10 mouse cellular contexts compared by ENCODE assay signal in the genomic region with DNA sequence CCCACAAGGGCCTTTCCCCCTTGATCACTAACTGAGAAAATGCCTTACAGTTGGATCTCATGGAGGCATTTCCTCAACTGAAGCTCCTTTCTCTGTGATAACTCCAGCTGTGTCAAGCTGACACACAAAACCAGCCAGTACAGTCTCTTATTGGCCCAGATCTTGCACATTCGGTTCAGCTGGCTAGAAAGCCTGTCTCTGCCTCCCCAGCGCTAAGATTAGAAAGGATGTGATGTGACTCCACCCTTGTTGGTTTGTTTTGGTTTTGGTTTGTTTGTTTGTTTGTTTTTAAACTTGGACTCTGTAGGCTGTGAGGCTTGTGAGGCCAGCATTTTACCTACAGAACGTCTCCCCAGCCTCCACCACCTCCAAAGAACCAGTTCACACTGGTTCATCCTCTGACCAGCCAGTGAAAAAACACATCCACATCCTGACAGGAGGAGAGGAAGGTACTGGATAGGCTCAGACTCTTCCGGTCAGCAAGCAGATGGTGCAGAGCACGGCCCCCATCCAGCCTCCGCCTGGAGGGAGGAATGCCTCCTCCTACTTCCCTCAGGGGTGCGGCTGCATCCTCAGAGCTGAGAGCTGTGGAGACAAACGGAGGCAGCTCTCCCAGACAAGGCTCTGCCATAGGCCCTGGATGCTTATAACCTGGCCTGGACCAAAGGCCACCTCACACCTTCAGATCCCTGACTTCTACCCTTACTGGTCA. TPM values are rescaled to one million over a fixed set of nuclear protein-coding genes. Genes with fewer than 3 reads are reported as not detected.
A peak's percentile ranks its signal among the peaks of the same experiment; 100 is the strongest.
DNase-seq lines count a peak whose midpoint lies in the region; ATAC-seq and TF ChIP-seq lines count a peak whose summit lies in the region.
"Had no signal": no experiment of that assay in that cellular context is flagged by ENCODE, and none has a peak within 500 bp of the region (broad histone marks: within the 10 kb centered on the region; RNA-seq: fewer than 3 reads in every experiment).

No protein-coding gene starts in this region.

- no peak for TF ChIP-seq POLR2A in ES-Bruce4 (IDR thresholded peaks at IDR 0.05; ENCODE audit: insufficient read depth, low read length)
- peak; percentile 68; the same call in 1 of the 2 replicates for TF ChIP-seq POLR2A in heart, adult 2 months (IDR thresholded peaks at IDR 0.05; ENCODE audit: insufficient read depth, low read depth, low read length)

- no peak for TF ChIP-seq CTCF in ES-Bruce4 (IDR thresholded peaks at IDR 0.05; ENCODE audit: low read depth, low read length)
- peak; percentile 47 for TF ChIP-seq CTCF in heart, adult 2 months (IDR thresholded peaks at IDR 0.05)
- peak; percentile 17 for TF ChIP-seq CTCF in stomach, postnatal 0 days (IDR thresholded peaks at IDR 0.05; ENCODE audit: low read depth)

- H3K27ac ChIP-seq in ES-Bruce4 (ENCODE audit: insufficient read depth, low read length), result peak overlapping the region; percentile 32; the same call in 1 of the 2 replicates
- peak overlapping the region; percentile 65 for H3K27ac ChIP-seq in heart, adult 2 months
- H3K27ac ChIP-seq in kidney, embryonic 16.5 days (ENCODE audit: low read length), result peak overlapping the region; percentile 61; the same call in 1 of the 2 replicates
- peak overlapping the region; percentile 13; the same call in 1 of the 2 replicates for H3K27ac ChIP-seq in stomach, postnatal 0 days (replicated peaks)
- H3K27ac ChIP-seq: midbrain, embryonic 12.5 days had no signal

- DNase-seq in 416B (ENCODE audit: low read depth), result peak; percentile 77
- peak; percentile 51 to 71 for DNase-seq in heart, adult 2 months
- no peak for DNase-seq in stomach, postnatal 0 days (ENCODE audit: low spot score)
- DNase-seq in thymus, postnatal 14 days, result no peak
- DNase-seq in ovary, postnatal 36 days (ENCODE audit: low spot score), result no peak

- H3K4me1 ChIP-seq in ES-Bruce4 (ENCODE audit: control insufficient read depth, insufficient read depth, low read length), result peaks cover 7% of the 10 kb centered on the region
- H3K4me1 ChIP-seq in heart, adult 2 months (ENCODE audit: control insufficient read depth, insufficient read depth, low read length), result peaks cover 2% of the 10 kb centered on the region; the same call in 1 of the 2 replicates
- H3K4me1 ChIP-seq in kidney, embryonic 16.5 days (ENCODE audit: insufficient read depth, low read length), result peaks cover 10% of the 10 kb centered on the region; the same call in 1 of the 2 replicates
- no peaks in the 10 kb centered on the region for H3K4me1 ChIP-seq in stomach, postnatal 0 days (replicated peaks; ENCODE audit: control insufficient read depth, insufficient read depth)

- TF ChIP-seq EP300 in ES-Bruce4 (IDR thresholded peaks at IDR 0.05; ENCODE audit: insufficient read depth, low read depth, low read length), result peak; percentile 85
- TF ChIP-seq EP300 in heart, adult 2 months (IDR thresholded peaks at IDR 0.05; ENCODE audit: insufficient read depth, low read depth, low read length), result peak; percentile 13; the same call in 1 of the 2 replicates
- TF ChIP-seq EP300 in stomach, postnatal 0 days (optimal IDR thresholded peaks at IDR 0.05), result no peak

- WGBS in heart, adult 2 months, result 25% methylated on average over 8 of the region's 8 CpGs
- 24% methylated on average over 8 of the region's 8 CpGs for WGBS in kidney, embryonic 16.5 days
- 31% methylated on average over 8 of the region's 8 CpGs for WGBS in stomach, postnatal 0 days

- ATAC-seq in kidney, embryonic 16.5 days (ENCODE audit: low FRiP score, low TSS enrichment), result peak; percentile 85
- no peak for ATAC-seq in stomach, postnatal 0 days (ENCODE audit: low FRiP score, low TSS enrichment)
- ATAC-seq in erythroblast, adult 5-6 weeks (replicated peaks; ENCODE audit: low FRiP score, poor library complexity, severe bottlenecking), result no peak

- no peaks in the 10 kb centered on the region for H3K79me2 ChIP-seq in heart, adult 2 months (replicated peaks; ENCODE audit: control insufficient read depth, insufficient read depth, low read length)

- intact Hi-C loops in heart, adult 2 months (cut with DNase I), result no loop called here

- H3K36me3 ChIP-seq in ES-Bruce4 (ENCODE audit: control insufficient read depth, insufficient read depth, low read length, poor library complexity, severe bottlenecking), result no peaks in the 10 kb centered on the region
- H3K36me3 ChIP-seq in heart, adult 2 months (ENCODE audit: control insufficient read depth, insufficient read depth, low read length), result no peaks in the 10 kb centered on the region
- H3K36me3 ChIP-seq in kidney, embryonic 16.5 days (ENCODE audit: insufficient read depth, low read length), result no peaks in the 10 kb centered on the region
- H3K36me3 ChIP-seq in stomach, postnatal 0 days (ENCODE audit: control insufficient read depth, insufficient read depth, low read length), result no peaks in the 10 kb centered on the region
- H3K36me3 ChIP-seq: midbrain, embryonic 12.5 days had no signal

- no peak overlapping the region for H3K9ac ChIP-seq in ES-Bruce4 (ENCODE audit: low read depth, poor library complexity, severe bottlenecking)
- no peak overlapping the region for H3K9ac ChIP-seq in heart, adult 2 months (ENCODE audit: low read depth, low read length)
- no peak overlapping the region; the same call in 1 of the 2 replicates for H3K9ac ChIP-seq in kidney, embryonic 16.5 days (replicated peaks; ENCODE audit: low read length)
- H3K9ac ChIP-seq in stomach, postnatal 0 days (ENCODE audit: low read length), result no peak overlapping the region; the same call in 1 of the 2 replicates
- H3K9ac ChIP-seq: midbrain, embryonic 12.5 days had no signal

- H3K27me3 ChIP-seq in ES-Bruce4 (ENCODE audit: control insufficient read depth, insufficient read depth, low read length, poor library complexity, severe bottlenecking), result no peaks in the 10 kb centered on the region
- H3K27me3 ChIP-seq in heart, adult 2 months (ENCODE audit: control insufficient read depth, insufficient read depth, low read length), result no peaks in the 10 kb centered on the region
- no peaks in the 10 kb centered on the region for H3K27me3 ChIP-seq in kidney, embryonic 16.5 days (ENCODE audit: insufficient read depth, low read length)
- no peaks in the 10 kb centered on the region for H3K27me3 ChIP-seq in stomach, postnatal 0 days (ENCODE audit: control insufficient read depth, insufficient read depth, low read length)
- H3K27me3 ChIP-seq: midbrain, embryonic 12.5 days had no signal

- no peak overlapping the region for H3K4me3 ChIP-seq in ES-Bruce4 (ENCODE audit: low read depth, low read length)
- H3K4me3 ChIP-seq in heart, adult 2 months, result no peak overlapping the region
- no peak overlapping the region for H3K4me3 ChIP-seq in kidney, embryonic 16.5 days (ENCODE audit: low read length)
- H3K4me3 ChIP-seq in stomach, postnatal 0 days (ENCODE audit: low read depth, low read length), result no peak overlapping the region
- H3K4me3 ChIP-seq: midbrain, embryonic 12.5 days had no signal

- peak overlapping the region; percentile 8; the same call in 1 of the 2 replicates for H3K4me2 ChIP-seq in kidney, embryonic 16.5 days (replicated peaks; ENCODE audit: low read depth, low read length)
- H3K4me2 ChIP-seq in stomach, postnatal 0 days (replicated peaks; ENCODE audit: low read depth), result no peak overlapping the region
- H3K4me2 ChIP-seq: midbrain, embryonic 12.5 days had no signal

- no peaks in the 10 kb centered on the region for H3K9me3 ChIP-seq in ES-Bruce4 (replicated peaks; ENCODE audit: control insufficient read depth, insufficient read depth, low read length, poor library complexity, severe bottlenecking)
- H3K9me3 ChIP-seq in kidney, embryonic 16.5 days (ENCODE audit: low read length), result no peaks in the 10 kb centered on the region
- no peaks in the 10 kb centered on the region for H3K9me3 ChIP-seq in stomach, postnatal 0 days (ENCODE audit: control insufficient read depth, low read length)
- H3K9me3 ChIP-seq: midbrain, embryonic 12.5 days had no signal

RNA-seq across cellular contexts. Expression of a gene that starts 9.7 kb away (rescaled TPM):
- polyA plus RNA-seq in ES-Bruce4 (2011; ENCODE audit: insufficient read depth, insufficient read length, low read depth, missing spikeins), result 1.4 and 1.6 TPM in 2 replicates
- total RNA-seq in heart, adult 2 months (2021), result 1 to 10 TPM; 3.3 to 4.0 TPM
- 3.0 and 3.2 TPM in 2 replicates for polyA plus RNA-seq in heart, adult 2 months (2012; rRNA removed)
- polyA plus RNA-seq in kidney, embryonic 16.5 days (2015; fragmentation: Nextera tagmentation; extraction: Ambion mirVana), result 6.7 and 7.8 TPM in 2 replicates
- polyA plus RNA-seq in stomach, postnatal 0 days (2015; fragmentation: Nextera tagmentation; extraction: Ambion mirVana), result 2.5 and 2.6 TPM in 2 replicates
- total RNA-seq in erythroblast, adult 5-6 weeks (2015; ENCODE audit: low replicate concordance), result 40.0 and 42.4 TPM in 2 replicates
- 35.7 and 41.1 TPM in 2 replicates for total RNA-seq in erythroblast, adult 5-6 weeks (2017; ENCODE audit: low replicate concordance)

RNA-seq across cellular contexts. Expression of a gene that starts 43.4 kb away (rescaled TPM):
- polyA plus RNA-seq in ES-Bruce4 (2011; ENCODE audit: insufficient read depth, insufficient read length, low read depth, missing spikeins), result 108 and 113 TPM in 2 replicates
- 10 to 100 TPM; 26.4 to 27.7 TPM for total RNA-seq in heart, adult 2 months (2021)
- 23.6 and 32.9 TPM in 2 replicates for polyA plus RNA-seq in heart, adult 2 months (2012; rRNA removed)
- 239 and 252 TPM in 2 replicates for polyA plus RNA-seq in kidney, embryonic 16.5 days (2015; fragmentation: Nextera tagmentation; extraction: Ambion mirVana)
- 350 and 355 TPM in 2 replicates for polyA plus RNA-seq in stomach, postnatal 0 days (2015; fragmentation: Nextera tagmentation; extraction: Ambion mirVana)
- total RNA-seq in erythroblast, adult 5-6 weeks (2015; ENCODE audit: low replicate concordance), result 170 and 173 TPM in 2 replicates
- 68.9 and 74.2 TPM in 2 replicates for total RNA-seq in erythroblast, adult 5-6 weeks (2017; ENCODE audit: low replicate concordance)

RNA-seq across cellular contexts. Expression of a gene that starts 43.5 kb away (rescaled TPM):
- 3.0 and 5.4 TPM in 2 replicates for polyA plus RNA-seq in ES-Bruce4 (2011; ENCODE audit: insufficient read depth, insufficient read length, low read depth, missing spikeins)
- 10 to 100 TPM; 28.4 to 33.2 TPM for total RNA-seq in heart, adult 2 months (2021)
- 14.9 and 22.7 TPM in 2 replicates for polyA plus RNA-seq in heart, adult 2 months (2012; rRNA removed)
- polyA plus RNA-seq in kidney, embryonic 16.5 days (2015; fragmentation: Nextera tagmentation; extraction: Ambion mirVana), result 58.6 and 62.0 TPM in 2 replicates
- polyA plus RNA-seq in stomach, postnatal 0 days (2015; fragmentation: Nextera tagmentation; extraction: Ambion mirVana), result 21.0 and 23.0 TPM in 2 replicates
- total RNA-seq in erythroblast, adult 5-6 weeks (2015; ENCODE audit: low replicate concordance), result 5.8 and 13.6 TPM in 2 replicates
- 14.4 and 46.6 TPM in 2 replicates for total RNA-seq in erythroblast, adult 5-6 weeks (2017; ENCODE audit: low replicate concordance)

RNA-seq across cellular contexts. Expression of a gene that starts 59.3 kb away (rescaled TPM):
- polyA plus RNA-seq in ES-Bruce4 (2011; ENCODE audit: insufficient read depth, insufficient read length, low read depth, missing spikeins), result not detected in 2 replicates
- not detected for total RNA-seq in heart, adult 2 months (2021)
- polyA plus RNA-seq in heart, adult 2 months (2012; rRNA removed), result not detected in 2 replicates
- polyA plus RNA-seq in kidney, embryonic 16.5 days (2015; fragmentation: Nextera tagmentation; extraction: Ambion mirVana), result not detected in 2 replicates
- not detected in 2 replicates for polyA plus RNA-seq in stomach, postnatal 0 days (2015; fragmentation: Nextera tagmentation; extraction: Ambion mirVana)
- not detected in 2 replicates for total RNA-seq in erythroblast, adult 5-6 weeks (2015; ENCODE audit: low replicate concordance)
- 0.51 TPM in 1 of 2 replicates, not detected in the other for total RNA-seq in erythroblast, adult 5-6 weeks (2017; ENCODE audit: low replicate concordance)
- total RNA-seq: common myeloid progenitor, adult 5-6 weeks had no signal
- polyA plus RNA-seq: midbrain, embryonic 12.5 days had no signal

Comparison
In these comparisons a context has a peak if more than half of its experiments do, and no peak if none do; other contexts are left out.
1. DNase-seq: peak in 416B (single experiment) and heart, adult 2 months (2 of 2); none in stomach, postnatal 0 days (single experiment), thymus, postnatal 14 days (single experiment) and ovary, postnatal 36 days (single experiment).
2. H3K27ac ChIP-seq: peak in every context shown above with its lines; median percentile 65 in heart, adult 2 months; 61 in kidney, embryonic 16.5 days; 32 in ES-Bruce4; 13 in stomach, postnatal 0 days.